Mouse (Mus musculus) midbrain, embryonic 13.5 days (tissue): ENCODE measurements around the gene Metrn. TPM values are rescaled to one million over a fixed set of nuclear protein-coding genes. Genes with fewer than 3 reads are reported as not detected.

Source experiments
- ATAC-seq: fragments of 200-750 bp; cut with Nextera tagmentation; 2 replicates; pipeline ENCODE4 v1.8.0; 2017; ENCODE audit warnings: mild to moderate bottlenecking, moderate TSS enrichment, moderate library complexity
- H3K27ac ChIP-seq: fragments of 300-500 bp; sonication (generic); 2 replicates; pipeline ENCODE4 v1.5.1; 2015; ENCODE audit warnings: inconsistent platforms, mild to moderate bottlenecking, moderate library complexity
- H3K27me3 ChIP-seq: fragments of 300-500 bp; sonication (generic); 2 replicates; pipeline ENCODE4 v1.6.1; 2015; ENCODE audit warnings: mild to moderate bottlenecking, inconsistent platforms
- H3K36me3 ChIP-seq: fragments of 300-500 bp; sonication (generic); 2 replicates; pipeline ENCODE4 v1.6.1; 2015; ENCODE audit warnings: mild to moderate bottlenecking, inconsistent platforms
- H3K4me1 ChIP-seq: fragments of 300-500 bp; sonication (generic); replicated peaks from 2 replicates; pipeline ENCODE4 v1.6.1; 2015; ENCODE audit warnings: inconsistent platforms
- H3K4me2 ChIP-seq: fragments of 300-500 bp; sonication (generic); replicated peaks from 2 replicates; pipeline ENCODE4 v1.6.1; 2015; ENCODE audit warnings: moderate library complexity, mild to moderate bottlenecking, inconsistent platforms
- H3K4me3 ChIP-seq: fragments of 300-500 bp; sonication (generic); replicated peaks from 2 replicates; pipeline ENCODE4 v1.5.1; 2015; ENCODE audit warnings: mild to moderate bottlenecking, inconsistent platforms
- H3K9ac ChIP-seq: fragments of 300-500 bp; sonication (generic); replicated peaks from 2 replicates; pipeline ENCODE4 v1.6.1; 2015; ENCODE audit warnings: mild to moderate bottlenecking, inconsistent platforms
- H3K9me3 ChIP-seq: fragments of 300-500 bp; sonication (generic); 2 replicates; pipeline ENCODE4 v1.6.1; 2016; ENCODE audit warnings: mild to moderate bottlenecking, inconsistent platforms
- WGBS: fragments of 180-500 bp; shearing (Covaris S2); methylation state at CpG from one replicate; pipeline ENCODE4 v1.1.7; 2015; 5-methylcytosine and 5-hydroxymethylcytosine counted together
- microRNA-seq: library from miRNA; unstranded; fragments of <30 nt; microRNA quantifications from one replicate; pipeline ENCODE4, GENCODE M21; 2016
- polyA plus RNA-seq: library from polyadenylated mRNA; unstranded; fragments of >200 nt; fragmentation: Nextera tagmentation; extraction: Ambion mirVana; gene quantifications from 2 replicates; pipeline ENCODE4 v1.2.1, GENCODE M21; 2015

Gene Metrn
- polyA plus RNA-seq, 1 experiment from 2014 or later, result 36.6 TPM

- 0 out of 2 replicates have a peak, but pooled peaks cover 7% of the 10 kb centered on the region for H3K4me1 ChIP-seq
- H3K27ac ChIP-seq, result no peak overlapping the region
- no peaks in the 10 kb centered on the region for H3K9me3 ChIP-seq
- ATAC-seq, result no peak
- 71% methylated on average over 4 of the region's 4 CpGs for WGBS
- no peak overlapping the region for H3K4me3 ChIP-seq
- H3K36me3 ChIP-seq, result no peaks in the 10 kb centered on the region
- peaks cover 27% of the 10 kb centered on the region for H3K27me3 ChIP-seq
- no peak overlapping the region for H3K4me2 ChIP-seq
- no peak overlapping the region for H3K9ac ChIP-seq
Observed at GRCm38 (mm10) chr17:25755627-25756377, 41.1 kb downstream of the Metrn start.

- no peak for ATAC-seq
- 85% methylated on average over 4 of the region's 4 CpGs for WGBS
- no peaks in the 10 kb centered on the region for H3K36me3 ChIP-seq
- H3K27me3 ChIP-seq, result peaks cover 22% of the 10 kb centered on the region
- H3K9ac ChIP-seq, result no peak overlapping the region
- no peak overlapping the region for H3K27ac ChIP-seq
- H3K4me3 ChIP-seq, result no peak overlapping the region
- H3K4me2 ChIP-seq, result no peak overlapping the region
- H3K4me1 ChIP-seq, result 0 out of 2 replicates have a peak, but pooled peaks cover 7% of the 10 kb centered on the region
- no peaks in the 10 kb centered on the region for H3K9me3 ChIP-seq
Observed at GRCm38 (mm10) chr17:25755086-25755485, 41.9 kb downstream of the Metrn start.

GRCm38 (mm10) chr17:25754241-25754640 is 42.7 kb downstream of the Metrn start, which contains the start of gene Msln:
Msln (minus strand) TSS chr17:25754378.
- ATAC-seq, result no peak
- Histone ChIP-seq H3K9me3 (no peaks in the 10 kb centered on the region), H3K4me3 (no peak within 1 kb of the TSS), H3K9ac (no peak within 1 kb of the TSS), H3K4me2 (no peak within 1 kb of the TSS), H3K27me3 (peaks cover 15% of the 10 kb centered on the region), H3K4me1 (0 out of 2 replicates have a peak, but pooled peaks cover 7% of the 10 kb centered on the region), H3K36me3 (no peaks in the 10 kb centered on the region), H3K27ac (no peak within 1 kb of the TSS)
- WGBS, result 85% methylated on average over 9 of the region's 9 CpGs

GRCm38 (mm10) chr17:25751446-25751845 is 45.5 kb downstream of the Metrn start:
- Histone ChIP-seq H3K27ac (no peak overlapping the region), H3K4me2 (no peak overlapping the region), H3K9ac (peak overlapping the region; percentile 14; the same call in 1 of the 2 replicates), H3K4me1 (0 out of 2 replicates have a peak, but pooled peaks cover 7% of the 10 kb centered on the region), H3K4me3 (no peak overlapping the region), H3K36me3 (no peaks in the 10 kb centered on the region), H3K9me3 (no peaks in the 10 kb centered on the region), H3K27me3 (peaks cover 5% of the 10 kb centered on the region; the same call in 1 of the 2 replicates)
- ATAC-seq, result 0 out of 2 replicates have a peak, but pooled peaks have one; percentile 27
- WGBS, result 68% methylated on average over 5 of the region's 5 CpGs

- ATAC-seq, result no peak
- Histone ChIP-seq H3K27ac (no peak overlapping the region), H3K9ac (no peak overlapping the region), H3K9me3 (no peaks in the 10 kb centered on the region), H3K4me3 (no peak overlapping the region), H3K4me2 (no peak overlapping the region), H3K36me3 (no peaks in the 10 kb centered on the region), H3K4me1 (0 out of 2 replicates have a peak, but pooled peaks cover 7% of the 10 kb centered on the region), H3K27me3 (no peaks in the 10 kb centered on the region)
- 80% methylated on average over 6 of the region's 6 CpGs for WGBS
Observed at GRCm38 (mm10) chr17:25749314-25749713, 47.6 kb downstream of the Metrn start.

- no peak for ATAC-seq
- Histone ChIP-seq H3K27me3 (no peaks in the 10 kb centered on the region), H3K36me3 (no peaks in the 10 kb centered on the region), H3K27ac (no peak overlapping the region), H3K9ac (no peak overlapping the region), H3K4me3 (no peak overlapping the region), H3K4me2 (no peak overlapping the region), H3K4me1 (0 out of 2 replicates have a peak, but pooled peaks cover 7% of the 10 kb centered on the region), H3K9me3 (no peaks in the 10 kb centered on the region)
- 91% methylated on average over 4 of the region's 4 CpGs for WGBS
Observed at GRCm38 (mm10) chr17:25748238-25748637, 48.7 kb downstream of the Metrn start.

- Histone ChIP-seq H3K4me3 (no peak overlapping the region), H3K27me3 (no peaks in the 10 kb centered on the region), H3K36me3 (no peaks in the 10 kb centered on the region), H3K4me1 (no peaks in the 10 kb centered on the region), H3K9ac (no peak overlapping the region), H3K27ac (no peak overlapping the region), H3K9me3 (no peaks in the 10 kb centered on the region), H3K4me2 (no peak overlapping the region)
- no peak for ATAC-seq
- 76% methylated on average over 10 of the region's 10 CpGs for WGBS
Observed at GRCm38 (mm10) chr17:25744311-25744710, 52.6 kb downstream of the Metrn start.

- no peak overlapping the region for H3K4me3 ChIP-seq
- H3K4me2 ChIP-seq, result no peak overlapping the region
- no peak overlapping the region for H3K27ac ChIP-seq
- 94% methylated on average over 9 of the region's 9 CpGs for WGBS
- no peaks in the 10 kb centered on the region for H3K9me3 ChIP-seq
- ATAC-seq, result no peak
- H3K4me1 ChIP-seq, result no peaks in the 10 kb centered on the region
- no peaks in the 10 kb centered on the region for H3K36me3 ChIP-seq
- H3K9ac ChIP-seq, result no peak overlapping the region
- no peaks in the 10 kb centered on the region for H3K27me3 ChIP-seq
Observed at GRCm38 (mm10) chr17:25743831-25744230, 53.1 kb downstream of the Metrn start.

Small RNA genes lying within 50 kb of the gene (microRNA-seq; reads per million reads assigned to microRNA genes)
- gene Gm25083 (not detected), gene Mir3082 (not detected), gene Mir6966 (not detected)

Other genes with a start within 250 kb of the Metrn start
- gene Sox8, start 226.4 kb downstream of the Metrn start, polyA plus RNA-seq, result 5.2 and 7.9 TPM in 2 replicates
- 20.6 and 22.9 TPM in 2 replicates for gene Lmf1, start 218.1 kb downstream of the Metrn start, polyA plus RNA-seq
- gene Gng13, start 80.0 kb downstream of the Metrn start, polyA plus RNA-seq, result 0.73 and 0.78 TPM in 2 replicates
- 12.8 and 14.1 TPM in 2 replicates for gene Chtf18, start 69.7 kb downstream of the Metrn start, polyA plus RNA-seq
- 23.2 and 24.1 TPM in 2 replicates for gene Rpusd1, start 69.5 kb downstream of the Metrn start, polyA plus RNA-seq
- not detected in 2 replicates for gene Mslnl, start 61.1 kb downstream of the Metrn start, polyA plus RNA-seq
- not detected in 2 replicates for gene Msln, start 42.8 kb downstream of the Metrn start, polyA plus RNA-seq
- gene Narfl, start 23.4 kb downstream of the Metrn start, polyA plus RNA-seq, result 28.0 and 29.6 TPM in 2 replicates
- gene Haghl, start 11.5 kb downstream of the Metrn start, polyA plus RNA-seq, result 137 and 157 TPM in 2 replicates
- gene Ccdc78, start 10.6 kb downstream of the Metrn start, polyA plus RNA-seq, result 0.31 and 0.42 TPM in 2 replicates
- 89.8 and 93.0 TPM in 2 replicates for gene Fam173a, start 4.2 kb downstream of the Metrn start, polyA plus RNA-seq
- gene AC134908.4, start 1.5 kb downstream of the Metrn start, polyA plus RNA-seq, result not detected in 2 replicates
- 32.4 and 35.2 TPM in 2 replicates for gene Fbxl16, start 11.9 kb upstream of the Metrn start, polyA plus RNA-seq
- 31.1 and 31.2 TPM in 2 replicates for gene Wdr24, start 26.5 kb upstream of the Metrn start, polyA plus RNA-seq
- 72.8 and 74.6 TPM in 2 replicates for gene Jmjd8, start 31.7 kb upstream of the Metrn start, polyA plus RNA-seq
- gene Stub1, start 36.3 kb upstream of the Metrn start, polyA plus RNA-seq, result 314 and 316 TPM in 2 replicates
- gene Rhbdl1, start 40.2 kb upstream of the Metrn start, polyA plus RNA-seq, result 17.3 and 18.1 TPM in 2 replicates
- 7.5 and 8.0 TPM in 2 replicates for gene Gm20683, start 44.6 kb upstream of the Metrn start, polyA plus RNA-seq
- 15.6 and 16.4 TPM in 2 replicates for gene Rhot2, start 47.7 kb upstream of the Metrn start, polyA plus RNA-seq
- 20.1 and 22.4 TPM in 2 replicates for gene Wdr90, start 64.4 kb upstream of the Metrn start, polyA plus RNA-seq
- gene Mcrip2, start 71.6 kb upstream of the Metrn start, polyA plus RNA-seq, result 8.0 and 10.4 TPM in 2 replicates
- 69.7 and 75.4 TPM in 2 replicates for gene Mettl26, start 77.9 kb upstream of the Metrn start, polyA plus RNA-seq
- 0.61 and 0.70 TPM in 2 replicates for gene Wfikkn1, start 83.7 kb upstream of the Metrn start, polyA plus RNA-seq
- gene Rab40c, start 122.6 kb upstream of the Metrn start, polyA plus RNA-seq, result 44.3 and 47.1 TPM in 2 replicates
- 56.9 and 58.0 TPM in 2 replicates for gene Pigq, start 147.8 kb upstream of the Metrn start, polyA plus RNA-seq
- 0.12 TPM in 1 of 2 replicates, not detected in the other for gene Nhlrc4, start 147.8 kb upstream of the Metrn start, polyA plus RNA-seq
- gene A930017K11Rik, start 155.4 kb upstream of the Metrn start, polyA plus RNA-seq, result 0.48 and 0.62 TPM in 2 replicates
- gene Capn15, start 188.7 kb upstream of the Metrn start, polyA plus RNA-seq, result 19.1 and 21.1 TPM in 2 replicates